Mouse (Mus musculus) kidney, embryonic 15.5 days (tissue): ENCODE results near the gene Ccm2l. TPM values are rescaled to one million over a fixed set of nuclear protein-coding genes. Genes with fewer than 3 reads are reported as not detected.

Experiments
- ATAC-seq: fragments of 200-750 bp; cut with Nextera tagmentation; replicated peaks from 2 replicates; pipeline ENCODE4 v1.8.0; 2017; ENCODE audit warnings: moderate TSS enrichment; ENCODE audit not compliant: low FRiP score
- H3K27ac ChIP-seq: fragments of 300-500 bp; sonication (generic); 2 replicates; pipeline ENCODE4 v1.5.1; 2015; ENCODE audit warnings: mild to moderate bottlenecking, inconsistent platforms
- H3K27me3 ChIP-seq: fragments of 300-500 bp; sonication (generic); 2 replicates; pipeline ENCODE4 v1.6.1; 2015; ENCODE audit warnings: inconsistent platforms
- H3K36me3 ChIP-seq: fragments of 300-500 bp; sonication (generic); 2 replicates; pipeline ENCODE4 v1.6.1; 2015; ENCODE audit warnings: inconsistent platforms
- H3K4me1 ChIP-seq: fragments of 300-500 bp; sonication (generic); 2 replicates; pipeline ENCODE4 v1.6.1; 2015; ENCODE audit warnings: inconsistent platforms
- H3K4me2 ChIP-seq: fragments of 300-500 bp; sonication (generic); 2 replicates; pipeline ENCODE4 v1.6.1; 2015; ENCODE audit warnings: moderate library complexity, mild to moderate bottlenecking, inconsistent platforms
- H3K4me3 ChIP-seq: fragments of 300-500 bp; sonication (generic); replicated peaks from 2 replicates; pipeline ENCODE4 v1.5.1; 2015; ENCODE audit warnings: mild to moderate bottlenecking, inconsistent platforms
- H3K9ac ChIP-seq: fragments of 300-500 bp; sonication (generic); 2 replicates; pipeline ENCODE4 v1.6.1; 2015; ENCODE audit warnings: mild to moderate bottlenecking, inconsistent platforms
- H3K9me3 ChIP-seq: fragments of 300-500 bp; sonication (generic); replicated peaks from 2 replicates; pipeline ENCODE4 v1.6.1; 2016; ENCODE audit warnings: inconsistent platforms
- WGBS: fragments of 180-500 bp; shearing (Covaris S2); methylation state at CpG from one replicate; pipeline ENCODE4 v1.1.7; 2015; ENCODE audit warnings: mixed read lengths; 5-methylcytosine and 5-hydroxymethylcytosine counted together
- polyA plus RNA-seq: library from polyadenylated mRNA; unstranded; fragments of >200 nt; fragmentation: Nextera tagmentation; extraction: Ambion mirVana; gene quantifications from 2 replicates; pipeline ENCODE4 v1.2.1, GENCODE M21; 2015

The Ccm2l gene
- polyA plus RNA-seq, 1 experiment from 2014 or later: 3.6 TPM

GRCm38 (mm10) chr2:153033545-153034230 lies 32.1 kb upstream of the Ccm2l start:
- WGBS: 79% methylated on average over 5 of the region's 5 CpGs
- peaks cover 59% of the 10 kb centered on the region for H3K27me3 ChIP-seq
- peaks cover 16% of the 10 kb centered on the region for H3K4me1 ChIP-seq

DNA sequence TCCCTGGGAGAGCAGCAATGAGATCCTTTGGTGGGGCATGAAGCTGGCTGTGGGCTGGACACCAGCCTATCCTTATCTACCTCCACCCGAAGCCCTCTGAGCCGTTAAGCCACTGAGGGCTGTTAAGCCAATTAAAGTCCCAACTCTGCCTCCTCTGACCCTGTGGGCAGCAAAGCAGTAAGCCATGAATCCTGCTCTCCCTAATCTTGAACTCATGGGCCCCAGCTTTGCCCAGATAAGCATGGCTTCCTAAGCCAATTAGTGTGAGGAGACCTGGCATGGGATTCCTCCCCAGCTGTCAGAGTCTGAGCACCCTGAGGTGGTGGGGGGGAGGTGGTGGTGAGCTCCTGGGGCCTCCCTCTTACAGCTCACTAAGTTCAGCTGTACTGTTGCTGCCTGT lies 29.1 kb upstream of the Ccm2l start:
- H3K4me1 ChIP-seq: peaks cover 12% of the 10 kb centered on the region
- peaks cover 29% of the 10 kb centered on the region for H3K27me3 ChIP-seq
- no peak overlapping the region for H3K4me3 ChIP-seq
- no peaks in the 10 kb centered on the region for H3K9me3 ChIP-seq
- ATAC-seq: no peak; the same call in 1 of the 2 replicates
- H3K4me2 ChIP-seq: no peak overlapping the region
- WGBS: 10% methylated on average over 2 of the region's 2 CpGs
- no peak overlapping the region for H3K9ac ChIP-seq
- no peak overlapping the region for H3K27ac ChIP-seq
- no peaks in the 10 kb centered on the region for H3K36me3 ChIP-seq

More at GRCm38 (mm10) chr2:153033545-153034230, 32.1 kb upstream of the Ccm2l start:
- H3K4me3 ChIP-seq: no peak overlapping the region
- H3K36me3 ChIP-seq: no peaks in the 10 kb centered on the region
- H3K9me3 ChIP-seq: no peaks in the 10 kb centered on the region
- no peak overlapping the region for H3K4me2 ChIP-seq
- H3K9ac ChIP-seq: no peak overlapping the region
- no peak for ATAC-seq
- H3K27ac ChIP-seq: no peak overlapping the region

DNA sequence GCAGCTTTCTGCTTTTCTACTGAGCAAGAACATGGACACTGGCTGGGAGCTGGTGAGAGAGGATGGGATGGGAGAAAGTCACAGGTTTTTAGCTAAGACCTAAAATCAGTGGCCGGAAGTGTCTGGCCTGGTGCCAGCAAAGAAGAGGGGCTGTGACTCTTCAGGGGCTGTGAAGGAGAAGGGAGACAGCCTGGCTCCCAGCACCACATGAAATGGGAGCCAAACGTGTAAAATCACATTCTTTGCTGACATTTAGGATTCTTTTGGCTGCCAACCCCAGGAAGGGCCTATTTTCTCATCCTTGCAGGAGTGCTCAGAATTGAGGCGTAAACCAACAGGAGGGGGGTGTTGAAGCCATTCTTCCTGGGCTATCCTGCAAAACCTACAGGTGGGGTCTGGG lies 21.9 kb upstream of the Ccm2l start:
- no peak for ATAC-seq
- no peaks in the 10 kb centered on the region; the same call in 1 of the 2 replicates for H3K4me1 ChIP-seq

DNA sequence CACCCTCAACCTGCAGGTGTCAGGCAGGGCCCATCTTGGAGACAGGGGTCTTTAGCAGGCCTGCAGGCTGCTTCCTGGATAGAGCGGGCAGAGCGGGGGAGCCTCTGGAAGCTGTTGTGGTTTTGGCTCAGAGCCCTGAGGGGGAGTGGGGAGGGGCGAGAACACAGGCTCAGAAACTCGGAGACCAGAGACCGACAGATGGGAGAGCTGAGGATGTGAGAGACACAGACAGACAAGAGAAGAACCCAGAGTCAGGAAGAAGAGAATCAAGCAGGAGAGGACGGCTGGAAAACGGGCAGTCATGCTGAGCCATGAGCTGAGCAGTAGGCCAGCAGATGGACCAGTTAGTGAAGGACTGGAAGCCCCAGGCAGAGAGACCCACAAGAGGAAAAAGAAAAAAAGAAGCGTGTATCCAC lies 19.9 kb upstream of the Ccm2l start:
- H3K9ac ChIP-seq: no peak overlapping the region

More for the DNA sequence above, 21.9 kb upstream of the Ccm2l start:
- Histone ChIP-seq H3K4me3 (no peak overlapping the region), H3K9me3 (no peaks in the 10 kb centered on the region), H3K36me3 (no peaks in the 10 kb centered on the region), H3K9ac (no peak overlapping the region), H3K4me2 (no peak overlapping the region), H3K27me3 (0 out of 2 replicates have a peak, but pooled peaks cover 3% of the 10 kb centered on the region), H3K27ac (no peak overlapping the region)
- WGBS: 54% methylated on average over 3 of the region's 3 CpGs

GRCm38 (mm10) chr2:153047828-153048465 lies 17.8 kb upstream of the Ccm2l start:
- Histone ChIP-seq H3K27ac (no peak overlapping the region), H3K36me3 (no peaks in the 10 kb centered on the region), H3K4me2 (no peak overlapping the region), H3K4me1 (peaks cover 15% of the 10 kb centered on the region), H3K9me3 (no peaks in the 10 kb centered on the region), H3K27me3 (peaks cover 20% of the 10 kb centered on the region), H3K4me3 (no peak overlapping the region), H3K9ac (no peak overlapping the region)
- ATAC-seq: no peak
- 45% methylated on average over 17 of the region's 17 CpGs for WGBS

More for the DNA sequence above, 19.9 kb upstream of the Ccm2l start:
- H3K4me3 ChIP-seq: no peak overlapping the region
- no peak overlapping the region for H3K27ac ChIP-seq
- peaks cover 8% of the 10 kb centered on the region for H3K4me1 ChIP-seq
- 0 out of 2 replicates have a peak, but pooled peaks cover 5% of the 10 kb centered on the region for H3K27me3 ChIP-seq
- H3K4me2 ChIP-seq: no peak overlapping the region
- 33% methylated on average over 8 of the region's 8 CpGs for WGBS
- H3K9me3 ChIP-seq: no peaks in the 10 kb centered on the region
- H3K36me3 ChIP-seq: no peaks in the 10 kb centered on the region
- 0 out of 2 replicates have a peak, but pooled peaks have one; percentile 22 for ATAC-seq

DNA sequence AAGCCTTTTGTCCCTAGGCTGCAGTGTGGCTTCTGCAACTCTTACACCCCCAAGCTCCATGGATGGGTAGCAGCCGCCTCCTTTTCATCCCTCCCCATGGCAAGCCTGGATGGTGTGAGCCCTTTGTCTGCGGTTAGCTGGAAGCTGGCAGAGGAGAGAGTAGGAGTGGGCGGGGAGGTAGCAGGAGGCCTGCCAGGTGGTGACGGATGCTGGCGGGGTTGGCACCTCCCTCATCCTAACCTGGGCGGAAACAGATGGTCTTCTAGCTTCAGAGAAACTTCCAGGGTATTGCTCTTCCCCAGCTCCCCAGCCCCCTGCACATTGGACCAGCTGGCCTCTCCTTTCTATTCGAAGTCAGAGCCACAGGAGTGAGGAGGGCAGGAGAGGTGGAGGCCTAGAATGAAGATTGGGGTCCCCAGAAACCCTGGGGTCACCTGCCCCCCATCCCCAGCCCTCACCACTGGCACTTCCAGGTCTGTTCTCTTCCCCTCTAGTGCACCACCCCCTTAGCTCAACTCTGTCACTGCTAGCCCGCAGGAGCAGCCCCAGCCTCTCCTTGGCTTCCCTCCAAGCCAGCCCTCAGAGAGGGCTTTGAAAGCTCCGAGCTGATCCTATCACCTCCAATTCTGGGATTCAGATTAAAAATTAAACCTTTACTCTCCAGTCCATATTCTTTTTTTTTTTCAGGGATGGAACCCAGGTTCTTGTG lies 16.3 kb upstream of the Ccm2l start:
- Histone ChIP-seq H3K9ac (no peak overlapping the region), H3K4me3 (no peak overlapping the region), H3K4me1 (peaks cover 15% of the 10 kb centered on the region), H3K27ac (peak overlapping the region; percentile 54; the same call in 1 of the 2 replicates), H3K9me3 (no peaks in the 10 kb centered on the region), H3K27me3 (peaks cover 29% of the 10 kb centered on the region), H3K36me3 (no peaks in the 10 kb centered on the region), H3K4me2 (no peak overlapping the region)
- ATAC-seq: no peak
- 25% methylated on average over 9 of the region's 9 CpGs for WGBS

GRCm38 (mm10) chr2:153049997-153050358 lies 15.8 kb upstream of the Ccm2l start:
- 81% methylated on average over 4 of the region's 4 CpGs for WGBS
- Histone ChIP-seq H3K9me3 (no peaks in the 10 kb centered on the region), H3K4me3 (no peak overlapping the region), H3K4me2 (no peak overlapping the region), H3K36me3 (no peaks in the 10 kb centered on the region), H3K27ac (no peak overlapping the region), H3K4me1 (peaks cover 15% of the 10 kb centered on the region), H3K27me3 (peaks cover 30% of the 10 kb centered on the region), H3K9ac (no peak overlapping the region)
- ATAC-seq: no peak

- Histone ChIP-seq H3K9ac (no peak overlapping the region), H3K4me3 (no peak overlapping the region), H3K36me3 (no peaks in the 10 kb centered on the region), H3K4me1 (peaks cover 15% of the 10 kb centered on the region), H3K27ac (no peak overlapping the region), H3K9me3 (no peaks in the 10 kb centered on the region), H3K27me3 (peaks cover 30% of the 10 kb centered on the region), H3K4me2 (no peak overlapping the region)
- ATAC-seq: no peak
- 91% methylated on average over 6 of the region's 6 CpGs for WGBS
Observed at GRCm38 (mm10) chr2:153051095-153051494, 14.7 kb upstream of the Ccm2l start.

- H3K4me2 ChIP-seq: no peak overlapping the region
- WGBS: 70% methylated on average over 9 of the region's 9 CpGs
- ATAC-seq: no peak
- peaks cover 15% of the 10 kb centered on the region for H3K4me1 ChIP-seq
- peaks cover 30% of the 10 kb centered on the region for H3K27me3 ChIP-seq
- H3K4me3 ChIP-seq: no peak overlapping the region
- H3K36me3 ChIP-seq: no peaks in the 10 kb centered on the region
- no peaks in the 10 kb centered on the region for H3K9me3 ChIP-seq
- H3K9ac ChIP-seq: no peak overlapping the region
- no peak overlapping the region for H3K27ac ChIP-seq
Observed at GRCm38 (mm10) chr2:153051537-153051936, 14.2 kb upstream of the Ccm2l start.

DNA sequence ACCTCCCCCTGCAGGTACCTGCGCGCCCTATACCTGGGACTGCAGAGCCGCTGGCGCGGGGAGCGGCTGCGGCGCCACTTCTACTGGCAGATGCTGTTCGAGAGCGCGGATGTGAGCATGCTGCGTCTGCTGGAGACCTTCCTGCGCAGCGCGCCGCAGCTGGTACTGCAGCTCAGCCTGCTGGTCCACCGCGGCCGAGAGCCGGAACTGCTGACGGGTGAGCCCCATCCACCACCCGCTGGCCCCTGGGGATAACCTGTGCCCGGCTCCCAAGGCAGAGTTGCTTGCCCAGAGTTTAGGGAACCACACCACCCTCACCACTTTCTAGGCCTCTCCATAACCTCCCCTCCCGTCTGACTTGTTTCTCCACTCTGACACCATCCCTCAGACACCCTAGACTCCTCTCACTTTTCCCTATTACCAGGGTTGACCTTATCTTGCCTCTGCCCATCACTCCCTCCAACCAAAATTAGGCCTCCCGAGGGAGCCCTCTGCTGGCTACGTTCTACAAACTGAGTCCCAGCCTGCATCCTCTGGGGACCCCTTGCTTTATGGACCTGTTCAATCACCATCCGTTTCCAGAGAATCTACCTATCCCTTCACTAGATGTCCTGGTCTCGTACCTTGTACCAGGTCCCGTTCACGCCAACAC lies 12.9 kb upstream of the Ccm2l start:
- Histone ChIP-seq H3K4me3 (no peak overlapping the region; the same call in 1 of the 2 replicates), H3K9me3 (no peaks in the 10 kb centered on the region), H3K4me1 (peaks cover 15% of the 10 kb centered on the region), H3K4me2 (peak overlapping the region; percentile 43), H3K9ac (no peak overlapping the region), H3K36me3 (no peaks in the 10 kb centered on the region), H3K27me3 (peaks cover 30% of the 10 kb centered on the region), H3K27ac (no peak overlapping the region)
- no peak for ATAC-seq
- 7% methylated on average over 30 of the region's 30 CpGs for WGBS

DNA sequence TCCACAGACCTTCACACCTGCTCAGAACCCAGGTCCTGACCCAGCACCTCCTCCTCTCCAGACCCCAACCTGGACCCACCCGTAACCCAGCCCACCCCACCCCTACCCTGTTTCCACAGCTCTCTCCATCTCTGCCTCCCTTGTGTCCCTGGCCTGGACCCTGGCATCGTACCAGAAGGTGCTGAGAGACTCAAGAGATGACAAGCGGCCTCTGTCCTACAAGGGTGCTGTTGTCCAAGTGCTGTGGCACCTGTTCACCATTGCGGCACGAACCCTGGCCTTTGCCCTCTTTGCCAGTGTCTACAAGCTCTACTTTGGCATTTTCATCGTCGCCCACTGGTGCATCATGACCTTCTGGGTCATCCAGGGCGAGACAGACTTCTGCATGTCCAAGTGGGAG lies 11.9 kb upstream of the Ccm2l start:
- no peak for ATAC-seq
- Histone ChIP-seq H3K27me3 (peaks cover 29% of the 10 kb centered on the region), H3K4me3 (no peak overlapping the region), H3K9ac (no peak overlapping the region), H3K9me3 (no peaks in the 10 kb centered on the region), H3K36me3 (no peaks in the 10 kb centered on the region), H3K27ac (no peak overlapping the region), H3K4me1 (peaks cover 15% of the 10 kb centered on the region), H3K4me2 (no peak overlapping the region)
- 91% methylated on average over 8 of the region's 8 CpGs for WGBS
